Mouse (Mus musculus) bone marrow macrophage, adult 2 months (primary cell): ENCODE results near the gene Atxn7l3.

Source experiments
- CTCF ChIP-seq: IDR thresholded peaks from 2 replicates; pipeline ENCODE4 v1.5.1; 2012; ENCODE audit warnings: low read depth, mild to moderate bottlenecking, low read length, moderate library complexity
- POLR2A ChIP-seq: IDR thresholded peaks from 2 replicates; pipeline ENCODE4 v1.6.1; 2012; ENCODE audit warnings: mild to moderate bottlenecking, low read depth, low read length, borderline replicate concordance

DNA sequence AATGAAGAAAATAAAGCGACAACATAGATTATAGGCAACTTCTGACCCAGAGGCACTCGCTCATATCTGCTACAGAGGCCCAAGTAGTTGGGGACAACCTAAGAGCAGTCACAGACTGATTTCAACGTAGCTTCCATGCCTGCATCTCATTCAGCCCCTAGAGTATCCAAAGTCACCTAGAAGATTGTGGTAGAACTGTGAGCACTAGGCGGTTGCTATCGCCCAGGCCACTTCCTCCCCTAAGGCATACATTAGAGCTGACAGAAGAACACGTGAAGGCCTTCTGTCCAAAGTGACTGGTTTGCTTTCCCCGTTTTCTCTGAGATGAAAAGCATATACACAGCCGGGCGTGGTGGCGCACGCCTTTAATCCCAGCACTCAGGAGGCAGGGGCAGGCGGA lies 17.9 kb upstream of the Atxn7l3 start:
- TF ChIP-seq CTCF (no peak), POLR2A (no peak)
